Mouse (Mus musculus): ENCODE data around the gene Mmab.
A peak's percentile ranks its signal among the peaks of the same experiment; 100 is the strongest.

Mmab gene

DNA sequence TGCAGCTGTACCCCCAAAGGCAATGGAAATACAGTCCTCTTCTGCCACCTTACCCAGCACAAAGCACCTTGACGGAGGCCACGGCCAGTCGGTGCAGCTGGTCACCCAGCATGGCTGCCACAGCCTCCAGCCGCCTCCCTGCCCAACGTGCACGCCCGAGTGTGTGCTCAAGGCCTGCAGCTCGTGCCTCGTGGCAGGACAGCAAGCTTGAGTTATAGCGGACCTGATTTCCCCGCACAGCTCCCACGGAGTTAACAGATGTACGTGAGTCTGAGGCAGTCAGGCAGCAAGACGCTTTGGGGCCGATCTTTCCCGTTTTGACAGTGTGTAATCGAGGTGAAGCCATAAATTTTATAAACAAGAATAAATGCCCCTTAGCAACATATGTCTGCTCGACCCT, 15.2 kb downstream of the Mmab start:
- DNase-seq = no peak

DNA sequence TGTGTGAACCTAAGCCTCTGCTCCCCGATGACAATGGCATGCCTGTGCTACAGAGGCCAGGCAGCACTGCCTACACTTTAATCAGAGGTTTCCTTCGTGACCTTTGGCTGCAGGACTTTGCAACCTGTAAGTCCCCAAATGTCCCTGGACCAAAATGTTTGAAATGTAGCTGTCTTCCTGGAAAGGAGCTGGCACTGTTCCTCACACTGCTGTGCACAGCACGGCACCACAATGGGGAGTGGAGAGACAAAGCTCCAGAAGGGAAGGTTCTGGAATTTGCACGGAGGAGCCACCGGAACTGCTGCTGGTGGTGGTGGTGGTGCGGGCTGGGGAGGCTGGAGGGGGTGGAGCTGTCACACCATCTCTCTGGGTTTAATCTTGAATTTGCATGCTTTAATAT, 17.1 kb downstream of the Mmab start:
- no peak for DNase-seq

DNA sequence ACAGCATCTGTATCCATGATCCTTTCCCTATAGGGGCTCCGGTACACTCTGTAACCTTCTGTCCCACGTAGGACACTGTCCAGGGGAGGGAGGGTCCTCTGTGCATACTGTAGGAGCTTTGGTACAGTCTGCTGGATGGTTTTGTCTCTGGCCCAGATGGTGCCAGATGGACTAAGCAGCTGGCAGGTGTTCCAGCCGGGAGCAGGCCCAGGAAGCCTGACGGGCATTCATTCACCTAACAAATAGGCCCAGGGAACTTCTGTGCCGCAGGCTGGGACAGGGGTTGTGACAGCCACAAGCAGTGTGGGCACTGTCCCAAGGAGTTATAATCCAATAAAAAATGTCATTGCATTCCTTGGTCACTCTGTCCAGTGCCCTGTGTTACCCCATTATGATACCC, 19.9 kb downstream of the Mmab start:
- no peak for DNase-seq

DNA sequence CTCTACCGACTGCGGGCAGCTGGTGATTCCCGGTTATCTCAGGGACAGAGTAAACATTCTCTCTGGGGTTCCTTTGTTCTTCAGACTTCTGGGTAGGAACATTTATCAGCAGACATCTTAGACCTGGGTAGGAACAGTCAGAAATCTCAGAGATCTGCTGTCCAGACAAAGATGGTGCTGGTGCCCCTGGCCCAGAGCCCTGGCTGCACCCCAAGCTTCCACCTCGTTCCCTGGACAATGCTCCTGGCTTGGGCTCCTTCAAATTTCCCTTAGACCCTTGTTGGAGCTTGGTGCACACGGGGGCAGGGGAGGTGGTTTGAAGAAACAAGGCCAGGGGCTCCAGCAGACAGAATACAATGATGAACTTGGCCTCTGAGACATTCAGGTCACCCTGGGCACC, 21.3 kb downstream of the Mmab start:
- no peak for DNase-seq

DNA sequence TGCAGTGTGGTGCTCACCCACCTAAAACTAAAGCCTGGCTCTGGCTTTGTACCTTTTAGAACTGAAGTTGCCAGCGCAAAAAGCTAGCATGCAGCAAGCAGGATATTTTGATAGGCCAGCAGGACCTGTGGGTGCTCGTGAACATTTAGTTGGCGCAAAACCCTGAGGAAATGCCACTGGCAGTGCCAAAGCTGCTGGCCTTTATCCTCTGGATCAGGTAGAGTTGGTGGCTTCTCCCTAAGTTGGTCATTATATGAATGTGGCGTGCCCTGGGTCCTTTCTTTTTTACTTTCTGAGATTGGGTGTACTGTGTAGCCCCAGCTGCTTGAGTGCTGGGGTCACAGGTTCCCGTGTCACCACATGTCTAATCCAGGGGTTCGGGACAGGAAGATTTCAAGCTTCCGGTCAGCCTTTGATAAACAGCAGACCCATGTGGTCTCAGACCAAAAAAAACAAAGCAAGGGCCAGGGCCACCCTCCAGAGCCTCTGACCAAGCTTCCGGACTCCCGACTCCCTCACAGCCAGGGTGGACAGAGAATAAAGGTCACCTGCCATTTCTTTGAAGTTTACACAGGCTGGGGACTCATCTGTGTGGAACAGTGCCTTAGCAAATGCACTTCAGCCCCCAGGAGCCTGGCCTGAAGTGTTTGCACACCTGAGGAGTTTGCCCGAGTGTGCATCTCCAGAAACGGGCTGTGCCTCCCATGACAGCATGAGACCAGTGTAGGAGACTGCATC, 22.1 kb downstream of the Mmab start:
- peak; percentile 15 to 60 for DNase-seq

DNA sequence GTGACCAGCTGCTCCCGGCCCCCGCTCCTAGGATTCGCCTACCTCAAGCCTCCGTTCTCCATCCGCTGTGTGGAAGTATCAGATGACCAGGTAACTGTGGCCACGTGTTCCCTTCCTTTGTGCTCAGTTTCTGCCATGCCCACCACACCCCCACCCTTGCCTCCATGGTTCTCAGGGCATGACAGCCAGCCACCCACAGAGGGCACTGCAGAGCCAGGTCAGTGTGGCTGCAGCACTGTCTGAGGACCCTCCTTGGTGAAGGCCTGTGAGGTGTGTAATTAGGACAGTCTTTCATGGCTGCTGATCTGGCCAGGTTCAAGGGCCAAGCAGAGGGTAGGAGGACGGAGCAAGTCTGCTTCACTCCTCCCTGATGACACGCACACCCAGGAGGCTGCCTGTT, 25.3 kb downstream of the Mmab start:
- no peak for DNase-seq

DNA sequence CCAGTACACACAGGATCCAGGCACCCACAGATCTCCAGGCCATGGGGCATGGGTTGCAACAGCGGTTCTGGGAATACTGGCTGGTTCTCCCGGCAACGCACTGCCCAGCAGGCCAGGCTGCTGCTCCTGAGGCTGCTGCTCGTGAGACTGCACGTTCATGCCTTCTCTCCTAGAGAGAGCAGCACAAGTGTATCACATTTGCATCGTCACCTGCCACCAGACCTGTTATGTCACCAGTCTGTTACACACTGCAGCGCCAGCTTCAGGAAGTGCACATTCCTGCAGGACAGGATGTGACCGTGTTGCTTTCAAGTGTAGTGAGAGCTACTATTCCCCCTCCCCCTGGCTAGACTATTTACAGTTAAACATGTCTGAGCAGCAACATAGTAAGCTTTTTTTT, 27.0 kb downstream of the Mmab start:
- DNase-seq = no peak

DNA sequence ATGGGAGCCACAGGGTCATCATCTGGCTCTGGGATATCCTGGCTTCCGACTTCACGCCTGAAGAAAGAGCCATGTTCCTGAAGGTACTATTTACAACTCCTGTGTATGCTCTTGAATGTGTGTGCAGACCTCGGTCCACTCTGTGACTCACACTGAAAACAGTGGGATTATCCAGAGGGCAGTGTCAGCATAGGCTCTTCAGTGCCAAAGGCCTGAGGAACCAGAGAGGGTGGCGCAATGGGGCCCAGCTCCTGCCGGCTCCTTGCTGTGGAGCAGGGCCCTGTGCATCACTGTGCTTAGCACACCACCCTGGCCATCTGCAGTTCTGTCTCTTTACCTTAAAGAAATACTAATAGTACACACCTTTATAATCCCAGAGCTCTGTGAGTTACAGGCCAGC, 28.3 kb downstream of the Mmab start:
- DNase-seq = no peak

DNA sequence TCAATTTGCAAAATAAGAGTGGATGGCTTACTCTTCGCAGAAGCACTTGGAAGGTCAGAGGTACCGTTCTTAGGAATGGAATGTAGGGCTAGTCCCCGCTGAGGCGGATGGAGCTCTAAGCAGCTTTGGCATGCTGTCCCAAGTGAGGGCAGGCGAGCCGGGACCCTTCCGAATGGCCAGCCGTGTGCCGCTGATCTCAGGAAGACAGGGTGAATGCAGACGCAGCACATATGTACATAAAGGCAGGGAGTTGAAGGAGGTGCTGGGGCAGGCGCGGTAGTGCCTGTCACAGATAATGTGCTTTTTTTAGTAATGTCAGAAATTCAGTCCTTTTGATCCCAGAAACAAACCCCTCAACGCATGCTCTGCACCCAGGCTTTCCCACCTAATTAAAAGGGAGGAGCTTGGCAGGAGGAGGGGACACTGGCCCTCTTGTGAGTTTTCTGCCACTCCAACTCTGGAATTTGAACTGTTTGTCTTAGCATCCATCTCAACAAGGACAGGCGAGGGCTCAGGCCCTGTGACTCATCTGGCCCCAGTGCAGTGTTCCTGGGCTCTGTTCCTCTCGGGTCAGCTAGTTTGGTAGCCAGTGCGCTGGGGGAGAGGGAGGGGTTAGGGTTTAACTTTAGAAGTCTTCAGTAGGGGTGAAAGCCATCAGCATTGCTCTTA, 30.7 kb downstream of the Mmab start:
- peak; percentile 65 to 87 for DNase-seq

DNA sequence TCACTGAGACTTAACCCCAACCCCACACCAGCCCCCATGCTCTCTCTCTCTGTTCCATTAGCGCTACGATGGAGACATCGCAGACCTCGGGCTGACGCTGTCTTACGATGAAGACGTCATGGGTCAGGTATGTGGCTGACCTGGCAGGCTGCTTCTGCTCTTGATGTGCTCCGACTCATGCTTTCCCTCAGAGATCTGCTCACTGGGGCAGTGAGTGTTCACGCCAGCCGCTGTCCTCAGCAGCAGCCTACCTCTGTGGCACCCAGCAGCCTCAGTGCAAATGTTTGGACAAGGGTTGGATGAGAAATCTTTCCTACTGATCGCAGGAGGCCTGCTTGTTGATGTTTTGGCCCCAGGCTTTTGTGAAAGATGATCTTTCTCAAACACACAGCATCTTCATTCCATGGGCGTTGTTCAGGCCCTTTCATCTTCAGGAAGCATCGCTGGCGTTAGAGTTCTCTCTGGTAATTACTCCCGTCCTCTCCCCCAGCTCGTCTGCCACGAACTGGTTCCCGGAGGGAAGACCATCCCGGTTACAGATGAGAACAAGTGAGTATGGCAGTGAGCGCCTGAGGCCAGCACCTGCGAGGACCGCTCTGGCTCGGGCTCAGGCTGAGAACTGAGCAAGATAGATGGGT, 31.4 kb downstream of the Mmab start:
- no peak for DNase-seq

DNA sequence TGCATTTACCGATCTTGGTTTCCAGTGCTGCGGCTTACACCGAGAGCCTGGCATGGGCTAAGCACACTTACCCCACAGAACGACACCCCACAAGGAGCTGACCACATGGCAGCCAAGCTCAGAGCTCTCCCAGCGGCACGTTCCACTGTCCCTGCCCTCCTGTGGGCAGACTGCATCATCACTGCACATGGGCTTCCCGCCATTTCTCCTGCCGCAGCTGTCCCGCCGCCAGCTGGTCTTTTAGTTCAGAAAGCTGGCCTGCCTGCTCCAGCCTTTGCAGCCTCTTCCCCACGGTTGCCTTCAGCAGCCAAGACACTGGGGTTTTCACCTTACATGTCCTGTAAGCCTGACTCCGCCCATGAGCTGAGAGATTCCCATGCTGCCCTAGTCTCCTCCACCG, 33.4 kb downstream of the Mmab start:
- DNase-seq = no peak

DNA sequence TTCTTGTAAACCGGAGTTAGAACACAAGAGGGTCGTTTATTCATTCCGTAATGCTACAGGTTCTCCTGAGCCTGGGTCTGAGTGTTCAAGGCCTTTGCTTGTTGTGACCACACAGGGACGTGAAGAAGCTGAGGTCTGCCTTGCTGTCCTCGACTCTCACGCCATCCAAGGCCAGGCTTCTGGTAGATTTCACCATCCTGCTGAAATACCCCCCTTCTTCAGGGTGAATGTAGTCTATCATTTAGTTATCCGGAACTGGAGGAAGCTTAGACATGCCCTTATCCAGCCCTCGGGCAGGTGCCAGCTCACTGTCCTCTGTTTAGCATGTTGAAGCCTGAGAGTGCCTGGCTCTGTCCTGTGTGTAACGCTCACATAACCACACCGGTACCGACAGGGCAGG, 35.0 kb downstream of the Mmab start:
- no peak for DNase-seq

DNA sequence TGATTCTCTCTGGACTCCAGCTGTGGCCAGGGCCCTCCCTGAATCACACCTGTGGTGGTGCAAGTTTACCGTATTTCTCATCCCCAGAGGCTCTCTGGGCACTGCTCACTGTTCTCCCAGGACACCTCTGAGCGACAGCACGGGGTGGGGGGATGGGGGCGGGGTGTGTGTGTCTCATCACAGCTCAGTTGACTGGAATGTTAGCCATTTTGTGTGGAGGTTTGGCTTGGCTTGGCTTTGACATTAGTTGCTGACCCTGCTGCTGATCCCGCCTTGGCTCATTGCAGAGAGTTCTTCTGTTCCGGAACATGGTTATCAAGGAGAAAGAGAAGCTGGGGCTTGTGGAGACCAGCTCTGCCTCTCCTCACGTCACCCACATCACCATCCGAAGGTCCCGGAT, 36.0 kb downstream of the Mmab start:
- DNase-seq = no peak

DNA sequence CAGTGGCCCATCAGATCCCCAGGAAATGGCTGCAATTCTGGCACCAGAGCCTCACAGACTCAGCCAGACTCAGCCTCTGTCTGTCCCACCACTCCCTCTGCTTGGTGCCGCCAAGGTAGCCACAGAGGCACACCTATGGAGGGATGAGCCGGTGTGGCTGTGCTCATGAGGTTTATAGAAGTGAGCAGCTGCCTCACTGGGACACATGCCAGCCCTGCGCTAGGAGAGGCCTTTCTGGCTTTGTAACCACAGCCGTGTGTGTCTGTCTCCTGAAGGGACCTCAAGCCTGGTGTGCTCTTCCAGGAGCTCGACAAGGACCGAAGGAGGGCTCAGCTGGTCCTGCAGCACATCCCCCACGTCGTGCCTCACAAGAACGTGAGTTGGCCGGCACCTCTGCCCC, 36.6 kb downstream of the Mmab start:
- DNase-seq = no peak

DNA sequence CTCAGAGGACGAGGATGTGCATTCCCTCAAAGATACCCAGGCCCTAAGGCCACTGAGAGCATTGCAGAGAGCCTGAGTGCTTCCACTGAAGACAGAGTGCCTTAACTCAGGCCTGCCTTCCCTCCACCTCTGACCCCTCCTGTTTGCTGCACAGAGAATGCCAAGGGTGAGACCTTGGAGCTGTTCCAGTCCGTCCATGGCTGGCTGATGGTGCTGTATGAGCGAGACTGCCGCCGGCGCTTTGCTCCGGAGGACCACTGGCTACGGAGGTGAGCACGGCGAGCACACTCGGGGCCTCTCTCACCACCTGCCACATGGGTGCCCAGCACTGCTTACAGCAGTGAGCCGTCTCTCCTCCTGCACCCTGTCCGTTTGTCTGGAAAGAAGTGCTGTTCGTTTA, 37.3 kb downstream of the Mmab start:
- DNase-seq = no peak

DNA sequence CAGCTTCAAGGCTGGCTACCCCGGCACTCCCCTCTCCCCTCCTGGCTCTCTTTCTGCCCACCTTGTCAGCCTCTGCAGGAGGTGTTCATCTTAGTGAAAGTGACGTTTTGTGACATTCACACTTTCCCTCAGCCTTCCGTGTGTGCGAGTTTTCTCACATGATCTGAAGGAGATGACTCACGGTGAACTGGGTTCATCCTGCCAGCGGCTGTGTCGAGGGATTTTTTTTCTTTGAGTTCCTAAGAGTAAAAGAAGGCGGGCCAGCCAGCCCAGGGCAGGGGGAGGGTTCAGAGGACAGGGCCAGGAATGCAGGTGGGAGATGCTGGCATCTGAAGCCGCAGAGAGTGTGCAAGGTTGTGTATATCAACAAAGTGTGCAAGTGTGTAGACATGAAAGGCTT, 50.7 kb downstream of the Mmab start:
- DNase-seq = no peak

DNA sequence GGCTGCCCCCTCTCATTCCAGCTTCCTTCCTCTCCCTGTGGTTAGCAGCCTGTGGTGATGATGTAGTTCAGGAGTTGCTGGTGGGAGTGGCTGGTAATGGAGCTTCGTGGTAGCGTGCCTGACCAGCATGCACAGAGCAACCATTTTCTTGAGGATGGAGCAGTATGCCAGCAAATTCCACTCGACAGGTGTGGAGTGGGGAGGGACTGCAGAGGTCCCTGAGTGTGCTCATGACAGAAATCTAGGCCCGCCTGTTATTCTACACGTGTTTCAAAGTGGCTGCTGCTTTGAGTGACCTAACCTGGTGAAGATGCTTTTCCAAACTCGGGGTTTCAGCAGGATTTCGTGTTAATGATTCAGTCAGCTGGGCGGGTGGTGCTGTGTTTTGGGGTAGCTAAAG, 59.4 kb downstream of the Mmab start:
- no peak for DNase-seq

DNA sequence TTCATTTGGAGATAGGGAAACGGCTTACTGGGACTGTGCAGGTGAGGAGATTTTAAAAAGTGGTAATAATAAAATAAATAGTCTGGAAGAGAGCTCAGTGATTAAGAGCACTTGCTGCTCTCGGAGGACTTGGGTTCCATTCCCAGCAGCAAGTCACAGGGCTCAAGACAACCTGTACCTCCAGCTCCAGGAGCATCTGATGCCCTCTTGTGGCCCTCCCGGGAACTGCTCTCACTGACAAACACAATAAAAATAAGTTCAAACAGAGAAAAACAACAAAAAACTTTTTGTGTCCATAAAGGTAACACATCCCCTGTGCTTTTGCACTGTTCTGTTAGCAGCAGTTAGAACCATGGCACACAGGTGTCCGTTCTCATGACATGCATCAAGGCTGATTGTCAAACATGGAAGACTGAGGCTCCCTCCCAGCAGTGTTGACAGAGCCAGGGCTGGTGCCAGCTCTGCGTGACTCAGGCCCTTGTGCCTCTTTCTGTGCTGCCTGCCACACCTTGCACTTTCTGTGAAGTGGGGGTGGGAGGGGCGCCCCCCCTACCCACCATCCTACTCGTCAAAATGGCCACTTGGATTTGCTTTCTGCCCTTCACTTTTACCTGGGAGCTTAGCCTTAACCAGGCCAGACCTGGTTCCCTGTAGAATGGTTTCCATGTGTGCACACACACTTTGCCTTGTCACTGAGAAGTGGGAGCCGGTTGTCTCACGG, 60.5 kb downstream of the Mmab start:
- DNase-seq = peak in 1 of 2 experiments; percentile 72
